Mouse (Mus musculus) midbrain, embryonic 13.5 days (tissue): ENCODE measurements around the gene Tut7. TPM values are rescaled to one million over a fixed set of nuclear protein-coding genes. Genes with fewer than 3 reads are reported as not detected.
A peak's percentile ranks its signal among the peaks of the same experiment; 100 is the strongest.

Experiments
- ATAC-seq: fragments of 200-750 bp; cut with Nextera tagmentation; 2 replicates; pipeline ENCODE4 v1.8.0; 2017; ENCODE audit warnings: mild to moderate bottlenecking, moderate TSS enrichment, moderate library complexity
- H3K27ac ChIP-seq: fragments of 300-500 bp; sonication (generic); 2 replicates; pipeline ENCODE4 v1.5.1; 2015; ENCODE audit warnings: inconsistent platforms, mild to moderate bottlenecking, moderate library complexity
- H3K27me3 ChIP-seq: fragments of 300-500 bp; sonication (generic); 2 replicates; pipeline ENCODE4 v1.6.1; 2015; ENCODE audit warnings: mild to moderate bottlenecking, inconsistent platforms
- H3K36me3 ChIP-seq: fragments of 300-500 bp; sonication (generic); 2 replicates; pipeline ENCODE4 v1.6.1; 2015; ENCODE audit warnings: mild to moderate bottlenecking, inconsistent platforms
- H3K4me1 ChIP-seq: fragments of 300-500 bp; sonication (generic); replicated peaks from 2 replicates; pipeline ENCODE4 v1.6.1; 2015; ENCODE audit warnings: inconsistent platforms
- H3K4me2 ChIP-seq: fragments of 300-500 bp; sonication (generic); replicated peaks from 2 replicates; pipeline ENCODE4 v1.6.1; 2015; ENCODE audit warnings: moderate library complexity, mild to moderate bottlenecking, inconsistent platforms
- H3K4me3 ChIP-seq: fragments of 300-500 bp; sonication (generic); replicated peaks from 2 replicates; pipeline ENCODE4 v1.5.1; 2015; ENCODE audit warnings: mild to moderate bottlenecking, inconsistent platforms
- H3K9ac ChIP-seq: fragments of 300-500 bp; sonication (generic); replicated peaks from 2 replicates; pipeline ENCODE4 v1.6.1; 2015; ENCODE audit warnings: mild to moderate bottlenecking, inconsistent platforms
- H3K9me3 ChIP-seq: fragments of 300-500 bp; sonication (generic); 2 replicates; pipeline ENCODE4 v1.6.1; 2016; ENCODE audit warnings: mild to moderate bottlenecking, inconsistent platforms
- WGBS: fragments of 180-500 bp; shearing (Covaris S2); methylation state at CpG from one replicate; pipeline ENCODE4 v1.1.7; 2015; 5-methylcytosine and 5-hydroxymethylcytosine counted together
- polyA plus RNA-seq: library from polyadenylated mRNA; unstranded; fragments of >200 nt; fragmentation: Nextera tagmentation; extraction: Ambion mirVana; gene quantifications from 2 replicates; pipeline ENCODE4 v1.2.1, GENCODE M21; 2015

The Tut7 gene
- 58.7 and 59.6 TPM in 2 replicates for polyA plus RNA-seq

DNA sequence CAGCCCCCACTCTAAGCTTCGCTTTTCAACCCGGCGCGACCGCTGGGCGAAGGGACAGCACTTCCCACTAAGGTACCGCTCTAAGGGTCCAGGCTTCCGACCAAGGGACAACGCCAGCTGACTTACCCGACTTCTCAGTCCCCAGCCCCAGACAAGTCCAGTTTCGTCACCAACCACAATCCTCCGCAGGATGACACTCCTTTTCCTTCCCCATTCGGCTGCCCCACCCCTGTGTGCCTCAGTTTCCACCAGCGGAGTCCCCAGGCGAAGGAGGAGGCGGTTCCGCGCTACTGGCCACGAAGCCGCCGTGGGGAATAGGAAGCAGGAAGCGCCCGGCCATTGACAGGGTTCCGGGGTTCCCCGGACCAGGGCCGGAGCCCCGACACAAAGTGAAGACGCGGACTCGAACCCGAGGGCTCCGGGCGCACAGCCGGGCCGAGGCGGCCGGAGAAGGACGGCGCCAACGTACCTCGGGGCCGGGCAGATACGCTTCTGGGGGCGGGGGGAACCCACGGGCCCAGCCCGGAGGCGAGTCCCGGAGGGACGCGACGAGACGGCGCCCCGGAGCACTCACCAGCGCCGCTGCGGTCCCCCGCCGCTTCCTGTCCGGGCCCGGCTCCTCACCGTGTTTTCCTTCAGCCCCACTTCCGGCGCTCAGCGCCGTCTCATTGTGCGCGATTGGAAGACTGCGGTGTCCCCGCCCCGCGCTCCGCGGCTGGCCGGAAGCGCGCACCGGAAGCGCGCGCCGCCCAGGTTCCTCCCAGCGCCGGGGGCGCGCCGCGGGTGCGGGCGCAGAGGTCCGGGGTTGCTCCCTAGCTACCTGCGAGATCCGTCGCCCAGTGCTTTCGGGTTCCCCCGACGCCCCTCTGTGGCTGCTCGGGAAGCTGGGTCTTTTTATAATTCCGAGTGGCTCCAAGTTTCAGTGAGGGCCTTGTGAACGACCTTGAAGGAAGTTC, at the start of gene Tut7:
Tut7 (minus strand) TSS at position 641 of the 956 bp plus-strand sequence.
- whole genome bisulfite sequencing: under 1% methylated on average over 98 of the region's 100 CpGs
- peak within 1 kb of the TSS; percentile 99 for H3K4me3 ChIP-seq
- no peaks in the 10 kb centered on the region for H3K27me3 ChIP-seq

DNA sequence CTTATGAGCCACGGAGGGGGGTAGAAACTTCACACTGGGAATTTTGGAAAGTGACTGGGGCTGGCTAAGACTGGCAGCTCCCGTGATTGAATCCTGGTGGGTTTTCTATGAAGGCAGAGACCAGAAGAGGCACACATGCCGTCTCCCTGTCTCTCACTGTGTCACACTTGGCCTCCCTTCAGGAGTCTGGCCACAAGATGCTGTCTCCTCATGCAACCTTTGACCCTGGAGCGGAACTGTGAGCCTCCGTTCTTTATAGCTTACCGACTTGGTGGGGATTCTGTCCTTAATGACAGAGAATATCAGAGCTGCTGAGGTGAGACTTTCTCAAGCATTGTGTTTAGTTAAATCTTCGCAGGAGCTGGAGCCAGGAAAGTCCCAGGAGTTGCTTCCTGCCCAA, 49.5 kb upstream of the Tut7 start:
- H3K4me2 ChIP-seq: no peak overlapping the region
- WGBS: 63% methylated on average over 7 of the region's 7 CpGs
- H3K36me3 ChIP-seq: no peaks in the 10 kb centered on the region
- no peak overlapping the region for H3K9ac ChIP-seq
- H3K27me3 ChIP-seq: no peaks in the 10 kb centered on the region
- no peaks in the 10 kb centered on the region for H3K9me3 ChIP-seq
- no peak for ATAC-seq
- no peak overlapping the region for H3K4me3 ChIP-seq
- H3K27ac ChIP-seq: no peak overlapping the region
- no peaks in the 10 kb centered on the region for H3K4me1 ChIP-seq

More for the DNA sequence above, at the start of gene Tut7:
- H3K27ac ChIP-seq: peak within 1 kb of the TSS; percentile 90
- peaks cover 43% of the 10 kb centered on the region for H3K4me1 ChIP-seq
- 0 out of 2 replicates have a peak, but pooled peaks cover 14% of the 10 kb centered on the region for H3K36me3 ChIP-seq
- no peaks in the 10 kb centered on the region for H3K9me3 ChIP-seq
- H3K9ac ChIP-seq: peak within 1 kb of the TSS; percentile 93
- peak; percentile 98 for ATAC-seq
- H3K4me2 ChIP-seq: peak within 1 kb of the TSS; percentile 73

DNA sequence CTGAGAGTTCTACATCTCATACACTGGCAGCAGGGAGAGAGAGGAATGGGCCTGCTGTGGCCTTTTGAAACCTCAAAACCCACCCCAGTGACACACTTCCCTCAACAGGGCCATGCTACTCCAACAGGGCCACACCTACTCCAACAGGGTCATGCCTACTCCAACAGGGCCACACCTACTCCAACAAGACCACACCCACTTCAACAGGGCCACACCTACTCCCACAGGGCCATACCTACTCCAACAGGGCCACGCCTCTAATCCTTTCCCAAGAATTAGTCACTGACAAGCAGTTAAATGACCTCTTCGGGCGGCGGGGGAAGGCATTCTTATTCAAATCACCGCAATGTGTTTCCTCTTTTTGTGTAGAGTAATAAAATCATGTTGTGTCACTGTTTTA, 47.1 kb upstream of the Tut7 start:
- Histone ChIP-seq H3K36me3 (no peaks in the 10 kb centered on the region), H3K9me3 (no peaks in the 10 kb centered on the region), H3K4me2 (no peak overlapping the region), H3K4me3 (no peak overlapping the region), H3K9ac (no peak overlapping the region), H3K4me1 (no peaks in the 10 kb centered on the region), H3K27ac (no peak overlapping the region), H3K27me3 (no peaks in the 10 kb centered on the region)
- WGBS: 79% methylated on average over 5 of the region's 5 CpGs
- ATAC-seq: no peak

DNA sequence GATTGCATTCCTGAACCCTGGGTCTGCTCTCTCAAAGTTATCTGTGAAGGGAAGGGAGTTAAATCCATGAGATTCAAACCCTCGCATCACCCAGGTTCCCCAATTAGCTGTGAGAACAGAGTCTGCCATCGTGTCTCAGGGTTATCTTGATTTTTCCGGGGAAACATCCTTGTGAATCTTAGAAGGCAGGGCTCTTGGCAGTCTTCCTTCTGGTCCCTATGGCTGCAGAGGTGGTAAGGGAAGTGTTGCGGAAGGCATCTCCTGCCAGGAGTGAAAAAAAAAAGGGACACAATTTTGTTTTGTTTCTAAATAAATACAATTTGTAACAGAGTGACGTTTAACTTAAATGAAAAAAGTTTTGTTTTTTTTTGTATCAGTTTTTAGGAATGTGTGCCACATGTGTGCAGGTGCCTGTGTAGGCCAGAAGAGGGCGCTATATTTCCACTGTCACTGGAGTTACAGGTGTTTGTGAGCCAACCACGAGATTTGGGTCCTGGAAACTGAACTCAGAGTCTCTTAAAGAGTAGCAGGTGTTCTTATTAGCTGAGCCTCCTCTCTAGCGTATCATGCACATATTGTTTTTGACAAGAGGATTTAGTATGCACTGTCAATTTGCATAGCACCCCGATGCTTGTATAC, 45.2 kb upstream of the Tut7 start:
- H3K27me3 ChIP-seq: no peaks in the 10 kb centered on the region
- H3K9ac ChIP-seq: no peak overlapping the region
- H3K27ac ChIP-seq: no peak overlapping the region
- no peak overlapping the region for H3K4me2 ChIP-seq
- no peaks in the 10 kb centered on the region for H3K4me1 ChIP-seq
- H3K36me3 ChIP-seq: no peaks in the 10 kb centered on the region
- no peak overlapping the region for H3K4me3 ChIP-seq
- 89% methylated on average over 9 of the region's 9 CpGs for WGBS
- H3K9me3 ChIP-seq: no peaks in the 10 kb centered on the region
- no peak for ATAC-seq

DNA sequence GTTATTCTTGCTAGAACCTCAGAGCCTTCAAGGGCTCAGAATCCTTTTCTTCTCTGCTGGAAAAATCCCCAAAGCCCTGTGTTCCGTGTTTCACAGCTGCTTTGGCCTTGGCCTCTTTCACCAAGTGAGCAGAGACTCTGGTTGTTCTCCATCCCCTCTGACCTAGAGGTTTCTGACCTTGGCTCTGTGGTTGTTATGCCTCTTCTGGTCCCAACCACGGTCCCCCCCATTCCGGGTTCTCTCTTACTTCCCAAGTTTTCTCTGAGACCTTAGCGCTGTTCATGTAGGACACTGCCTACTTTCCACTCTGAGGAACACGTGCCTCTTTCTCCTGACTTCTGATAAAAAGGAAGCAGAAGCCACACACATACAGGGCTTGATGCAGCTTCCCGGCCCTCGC, 44.2 kb upstream of the Tut7 start:
- no peak for ATAC-seq
- WGBS: 82% methylated on average over 7 of the region's 7 CpGs
- H3K4me2 ChIP-seq: no peak overlapping the region

DNA sequence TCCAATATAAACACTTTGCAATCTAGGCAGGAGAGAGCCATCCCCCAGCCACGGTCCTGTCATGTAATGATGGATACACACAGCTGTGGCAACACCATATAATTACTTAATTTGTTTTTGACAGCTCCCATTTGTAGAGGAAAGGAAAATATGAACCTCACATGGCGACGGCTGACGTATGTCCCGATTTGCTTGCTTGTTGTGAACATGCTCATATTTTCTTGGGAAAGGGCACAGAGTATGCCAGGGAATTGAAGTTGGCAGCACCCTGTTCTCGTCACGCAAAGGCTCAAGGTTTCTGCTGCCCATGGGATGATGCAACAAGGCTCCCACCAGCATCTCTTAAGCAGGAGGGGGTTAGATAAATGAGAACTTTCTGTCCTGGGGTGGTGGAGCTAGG, 36.6 kb upstream of the Tut7 start:
- H3K9ac ChIP-seq: no peak overlapping the region
- H3K4me3 ChIP-seq: no peak overlapping the region
- H3K27ac ChIP-seq: no peak overlapping the region
- 84% methylated on average over 7 of the region's 7 CpGs for WGBS
- H3K9me3 ChIP-seq: no peaks in the 10 kb centered on the region
- no peaks in the 10 kb centered on the region for H3K36me3 ChIP-seq
- no peaks in the 10 kb centered on the region for H3K4me1 ChIP-seq
- no peak overlapping the region for H3K4me2 ChIP-seq
- no peak for ATAC-seq
- H3K27me3 ChIP-seq: peaks cover 9% of the 10 kb centered on the region

More for the DNA sequence above, 44.2 kb upstream of the Tut7 start:
- H3K9ac ChIP-seq: no peak overlapping the region
- no peak overlapping the region for H3K27ac ChIP-seq
- no peaks in the 10 kb centered on the region for H3K4me1 ChIP-seq
- H3K36me3 ChIP-seq: no peaks in the 10 kb centered on the region
- H3K27me3 ChIP-seq: no peaks in the 10 kb centered on the region
- no peaks in the 10 kb centered on the region for H3K9me3 ChIP-seq
- no peak overlapping the region for H3K4me3 ChIP-seq

DNA sequence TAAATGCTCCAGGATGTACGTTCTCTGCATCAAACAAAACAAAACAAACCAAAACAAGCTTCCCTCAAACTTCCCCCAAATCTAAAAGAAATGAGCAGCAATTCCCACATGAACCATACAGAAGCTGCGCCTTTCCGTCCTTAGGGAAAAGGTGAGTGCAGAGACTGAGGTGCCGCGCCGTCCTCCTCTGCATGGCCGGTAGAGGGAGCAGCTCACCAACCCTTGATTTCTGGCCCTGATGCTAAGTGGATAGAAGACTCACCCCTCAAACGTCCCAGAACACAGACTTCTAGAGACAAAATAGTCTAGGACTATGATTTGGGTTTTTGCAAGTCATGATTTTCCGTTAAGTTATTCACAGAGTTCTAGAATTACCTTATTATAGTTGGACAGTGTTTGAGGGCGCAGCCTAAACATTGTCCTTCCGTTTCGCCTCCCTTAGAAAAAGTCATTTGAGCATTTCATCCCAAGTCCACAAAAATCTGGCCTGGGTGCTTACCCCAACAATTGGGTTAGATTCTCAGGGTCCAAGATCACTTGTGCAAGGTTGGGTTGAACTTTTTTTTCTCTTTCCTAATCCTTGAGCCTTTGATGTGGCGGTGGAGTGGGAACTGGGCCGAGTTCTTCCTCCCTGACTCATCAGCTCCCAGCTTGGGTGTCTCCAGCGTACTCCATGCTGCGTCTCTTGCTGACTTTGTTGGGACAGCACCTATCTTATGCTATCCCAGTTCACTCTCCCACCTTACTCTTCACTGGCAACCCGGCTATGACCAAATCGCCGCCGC, 33.5 kb upstream of the Tut7 start:
- ATAC-seq: no peak
- H3K27ac ChIP-seq: no peak overlapping the region
- H3K9ac ChIP-seq: no peak overlapping the region
- no peaks in the 10 kb centered on the region for H3K36me3 ChIP-seq
- no peaks in the 10 kb centered on the region for H3K4me1 ChIP-seq
- H3K4me3 ChIP-seq: no peak overlapping the region
- peaks cover 9% of the 10 kb centered on the region for H3K27me3 ChIP-seq
- 55% methylated on average over 20 of the region's 20 CpGs for WGBS
- no peaks in the 10 kb centered on the region for H3K9me3 ChIP-seq
- no peak overlapping the region for H3K4me2 ChIP-seq

DNA sequence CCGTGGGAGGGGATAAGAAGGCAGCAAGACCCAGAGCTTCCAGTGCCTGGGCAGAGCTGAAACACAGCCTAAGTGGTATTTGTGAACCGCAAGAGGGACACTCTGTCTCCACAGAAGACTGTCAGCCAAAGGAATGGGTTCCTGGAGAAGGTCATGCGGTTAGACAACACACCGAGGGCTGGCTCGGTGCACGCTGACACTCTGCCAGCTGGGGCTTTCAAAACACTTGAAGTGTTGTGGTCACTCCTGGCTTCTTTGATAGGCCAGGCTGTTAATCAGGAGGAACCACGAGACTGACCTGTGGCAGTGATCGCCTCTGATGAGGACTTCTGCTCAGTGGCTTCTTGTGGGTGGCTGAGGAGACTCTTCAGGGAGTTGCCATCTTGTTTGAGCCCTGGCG, 30.5 kb upstream of the Tut7 start:
- WGBS: 86% methylated on average over 9 of the region's 9 CpGs

DNA sequence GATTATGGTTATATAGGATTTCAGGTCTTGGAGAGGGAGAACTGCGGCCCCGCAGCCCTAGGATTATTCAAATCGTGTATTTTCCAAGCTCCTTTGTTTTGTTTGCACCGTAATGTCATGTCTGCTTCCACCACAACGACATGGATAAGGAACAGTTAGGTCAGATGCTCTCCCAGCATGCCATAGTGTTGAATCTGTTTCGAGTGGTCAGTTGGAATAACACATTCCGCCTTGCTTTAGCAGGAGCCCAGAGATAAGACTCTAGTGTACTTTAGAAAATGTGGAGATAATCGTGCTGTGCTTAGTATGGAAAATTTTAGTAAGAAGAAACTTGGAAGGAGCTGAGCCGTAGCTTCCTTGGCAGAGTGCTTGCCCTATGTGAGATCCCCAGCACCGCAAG, 27.4 kb upstream of the Tut7 start:
- peaks cover 6% of the 10 kb centered on the region for H3K27me3 ChIP-seq
- H3K36me3 ChIP-seq: no peaks in the 10 kb centered on the region
- no peak for ATAC-seq
- no peaks in the 10 kb centered on the region for H3K9me3 ChIP-seq
- H3K4me2 ChIP-seq: no peak overlapping the region
- 80% methylated on average over 10 of the region's 10 CpGs for WGBS
- H3K27ac ChIP-seq: no peak overlapping the region
- no peak overlapping the region for H3K4me3 ChIP-seq
- H3K9ac ChIP-seq: no peak overlapping the region
- H3K4me1 ChIP-seq: no peaks in the 10 kb centered on the region

More for the DNA sequence above, 30.5 kb upstream of the Tut7 start:
- Histone ChIP-seq H3K4me2 (no peak overlapping the region), H3K36me3 (no peaks in the 10 kb centered on the region), H3K27ac (no peak overlapping the region), H3K9me3 (no peaks in the 10 kb centered on the region), H3K4me1 (no peaks in the 10 kb centered on the region), H3K9ac (no peak overlapping the region), H3K4me3 (no peak overlapping the region), H3K27me3 (peaks cover 9% of the 10 kb centered on the region)
- no peak for ATAC-seq

DNA sequence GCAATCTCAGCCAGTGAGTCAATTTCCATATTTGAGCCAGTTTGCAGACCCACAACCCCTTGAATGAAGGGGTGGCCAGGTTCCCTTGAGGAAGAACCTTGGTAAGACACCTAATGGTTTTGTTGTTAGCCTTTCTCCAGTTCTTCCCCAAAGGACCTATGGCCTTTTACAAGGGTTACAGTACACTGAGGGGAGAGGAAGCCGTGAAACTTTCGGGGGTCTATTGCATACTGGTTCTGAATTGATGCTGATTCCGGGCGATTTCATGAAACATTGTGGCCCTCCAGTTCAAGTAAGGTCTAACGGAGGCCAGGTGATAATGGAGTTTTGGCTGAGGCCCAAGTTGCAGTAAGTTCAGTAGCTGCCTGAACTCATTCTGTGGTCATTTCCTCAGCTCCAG, 21.7 kb upstream of the Tut7 start:
- 91% methylated on average over 5 of the region's 5 CpGs for WGBS
- Histone ChIP-seq H3K4me2 (no peak overlapping the region), H3K9ac (no peak overlapping the region), H3K4me3 (no peak overlapping the region), H3K27me3 (no peaks in the 10 kb centered on the region), H3K36me3 (no peaks in the 10 kb centered on the region), H3K4me1 (no peaks in the 10 kb centered on the region), H3K27ac (no peak overlapping the region), H3K9me3 (no peaks in the 10 kb centered on the region)
- no peak for ATAC-seq

DNA sequence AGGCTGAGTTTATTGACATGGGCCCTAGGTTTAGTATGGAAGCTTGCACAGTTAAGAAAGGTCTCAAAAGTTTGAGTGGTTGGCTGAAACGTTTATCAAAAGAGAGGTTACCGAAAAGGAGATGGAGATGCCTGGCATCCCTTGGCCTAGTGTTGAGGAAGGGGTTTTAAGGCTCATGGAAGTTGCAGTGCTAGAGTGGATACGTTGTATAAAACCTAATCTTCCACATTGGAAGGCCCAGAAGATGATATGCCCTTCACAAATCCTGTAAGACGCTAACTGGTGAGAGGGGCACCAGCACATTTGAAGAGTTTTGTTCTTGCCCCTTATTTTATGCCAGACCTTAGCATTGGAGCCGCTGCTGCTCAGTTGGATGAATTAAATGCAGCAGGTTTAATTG, 21.0 kb upstream of the Tut7 start:
- Histone ChIP-seq H3K4me1 (no peaks in the 10 kb centered on the region), H3K4me3 (no peak overlapping the region), H3K9me3 (no peaks in the 10 kb centered on the region), H3K4me2 (no peak overlapping the region), H3K9ac (no peak overlapping the region), H3K36me3 (no peaks in the 10 kb centered on the region), H3K27me3 (no peaks in the 10 kb centered on the region), H3K27ac (no peak overlapping the region)
- no peak for ATAC-seq
- WGBS: 87% methylated on average over 5 of the region's 5 CpGs
